Mouse (Mus musculus) layer of hippocampus, adult 8-10 months (tissue): ENCODE results near the gene Cpa4. TPM values are rescaled to one million over a fixed set of nuclear protein-coding genes. Genes with fewer than 3 reads are reported as not detected.
A peak's percentile ranks its signal among the peaks of the same experiment; 100 is the strongest.

ENCODE experiments used
- DNase-seq, 2 experiments: peaks; one replicate each; pipeline ENCODE4 v3.0.0; 2022; ENCODE audit warnings: low spot score in 2 of 2
- total RNA-seq, 4 experiments: library from RNA; stranded (reverse); gene quantifications; 2 replicates each; pipeline ENCODE4 v1.2.4; 2022

Gene Cpa4
- under 1 TPM in 2 of 4 experiments, not detected in 2; 0.13 to 0.16 TPM for total RNA-seq

- no peak for DNase-seq
These were observed at the start of gene Cpa4 for GRCm38 (mm10) chr6:30568069-30568468. Cpa4 (plus strand) TSS chr6:30568369.

- no peak for DNase-seq
These were observed 47.8 kb upstream of the Cpa4 start for GRCm38 (mm10) chr6:30520400-30520799.

- DNase-seq, result no peak
These were observed 42.5 kb upstream of the Cpa4 start for GRCm38 (mm10) chr6:30525456-30526332.

- no peak for DNase-seq
These were observed 41.3 kb upstream of the Cpa4 start for GRCm38 (mm10) chr6:30526586-30527515.

GRCm38 (mm10) chr6:30528800-30529199, 39.4 kb upstream of the Cpa4 start:
- DNase-seq, result peak in 1 of 2 experiments; percentile 24

- no peak for DNase-seq
These were observed 32.8 kb upstream of the Cpa4 start for GRCm38 (mm10) chr6:30535340-30535739.

- no peak for DNase-seq
These were observed 29.9 kb upstream of the Cpa4 start for GRCm38 (mm10) chr6:30538240-30538639.

- no peak for DNase-seq
These were observed 29.4 kb upstream of the Cpa4 start for GRCm38 (mm10) chr6:30538800-30539199.

GRCm38 (mm10) chr6:30541009-30541799, 27.0 kb upstream of the Cpa4 start, which contains the start of gene Cpa2:
Cpa2 (plus strand) TSS chr6:30541582.
- no peak for DNase-seq

- no peak for DNase-seq
These were observed 25.9 kb upstream of the Cpa4 start for GRCm38 (mm10) chr6:30542277-30542676.

GRCm38 (mm10) chr6:30543077-30543476, 25.1 kb upstream of the Cpa4 start:
- DNase-seq, result no peak

GRCm38 (mm10) chr6:30543851-30544250, 24.3 kb upstream of the Cpa4 start:
- DNase-seq, result no peak

GRCm38 (mm10) chr6:30545689-30546088, 22.5 kb upstream of the Cpa4 start:
- DNase-seq, result no peak

- DNase-seq, result no peak
These were observed 21.4 kb upstream of the Cpa4 start for GRCm38 (mm10) chr6:30546571-30547273.

GRCm38 (mm10) chr6:30547274-30547645, 20.9 kb upstream of the Cpa4 start:
- DNase-seq, result no peak

GRCm38 (mm10) chr6:30547656-30548306, 20.4 kb upstream of the Cpa4 start:
- DNase-seq, result no peak

- DNase-seq, result no peak
These were observed 18.9 kb upstream of the Cpa4 start for GRCm38 (mm10) chr6:30549231-30549761.

- no peak for DNase-seq
These were observed 17.5 kb upstream of the Cpa4 start for GRCm38 (mm10) chr6:30550496-30551192.

GRCm38 (mm10) chr6:30551193-30551515, 17.0 kb upstream of the Cpa4 start:
- no peak for DNase-seq
